Mouse (Mus musculus) kidney, adult 18-20 months (tissue): ENCODE data around the gene Ctf2.
A peak's percentile ranks its signal among the peaks of the same experiment; 100 is the strongest.

Experiments
- DNase-seq: peaks from one replicate; pipeline ENCODE4 v3.0.0; 2021

Ctf2 gene

DNA sequence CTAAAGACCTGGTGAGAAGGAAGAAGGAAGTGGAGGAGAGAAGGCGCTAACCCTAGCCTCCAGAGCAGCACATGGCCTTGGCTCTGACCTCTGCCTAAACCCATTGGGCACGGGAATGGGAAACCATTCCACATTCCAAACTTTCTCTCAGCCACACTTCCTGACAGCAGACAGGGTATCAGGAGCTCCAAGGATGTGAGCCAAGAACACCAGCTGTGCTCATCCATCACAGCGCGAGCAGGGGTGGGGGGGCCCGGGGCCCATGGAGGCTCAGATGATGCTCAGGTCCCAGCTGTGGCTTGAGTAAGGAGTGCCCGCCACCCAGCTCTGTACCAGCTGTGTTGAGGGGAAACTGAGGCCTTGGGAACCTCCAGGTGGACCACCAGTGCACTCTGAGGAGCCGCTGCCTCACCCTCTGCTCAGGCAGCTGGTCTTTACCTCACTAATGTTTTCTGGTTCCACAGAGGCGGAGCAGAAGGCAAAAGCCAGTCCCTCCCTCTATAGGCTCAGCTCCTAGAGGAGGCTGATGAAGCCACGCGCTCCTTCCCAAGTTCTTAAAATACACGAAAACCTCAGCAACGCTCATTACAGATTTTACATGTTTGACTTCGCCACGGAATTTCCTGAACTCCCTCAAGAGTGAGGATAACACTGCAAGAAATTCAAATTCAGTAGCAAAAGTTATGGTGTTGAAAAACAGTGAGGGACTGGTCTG is 46.5 kb downstream of the Ctf2 start:
- no peak for DNase-seq

DNA sequence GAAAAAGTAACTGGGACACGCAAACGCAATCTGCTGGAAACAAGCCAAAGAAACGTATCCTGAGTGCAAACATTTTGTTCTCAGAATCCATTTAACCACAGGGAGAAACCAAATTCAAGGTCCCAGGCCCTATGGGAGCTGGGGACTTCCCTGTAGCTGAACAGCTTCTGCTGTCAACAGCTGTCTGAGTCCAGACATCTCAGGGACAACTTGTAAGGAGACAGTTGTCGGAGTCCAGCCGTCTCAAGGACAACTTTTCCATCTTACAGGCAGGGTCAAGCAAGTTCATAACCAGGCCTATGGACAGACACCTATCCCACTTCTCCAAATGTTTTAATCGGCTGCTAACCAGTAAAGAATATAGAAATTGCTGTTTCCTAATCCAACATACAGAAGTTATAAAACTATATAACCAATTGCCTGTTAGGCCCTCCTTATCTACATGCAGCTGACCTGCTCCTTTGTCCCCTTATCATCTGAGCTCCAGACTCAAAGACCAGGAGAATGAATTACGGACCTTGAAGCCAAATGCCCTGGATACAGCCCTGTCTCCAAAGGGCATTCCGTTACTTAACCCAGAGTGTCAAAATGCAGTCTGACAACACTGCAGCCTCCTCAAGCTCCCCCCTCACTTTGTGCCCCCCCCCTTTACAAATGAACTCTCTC is 49.9 kb downstream of the Ctf2 start:
- no peak for DNase-seq

DNA sequence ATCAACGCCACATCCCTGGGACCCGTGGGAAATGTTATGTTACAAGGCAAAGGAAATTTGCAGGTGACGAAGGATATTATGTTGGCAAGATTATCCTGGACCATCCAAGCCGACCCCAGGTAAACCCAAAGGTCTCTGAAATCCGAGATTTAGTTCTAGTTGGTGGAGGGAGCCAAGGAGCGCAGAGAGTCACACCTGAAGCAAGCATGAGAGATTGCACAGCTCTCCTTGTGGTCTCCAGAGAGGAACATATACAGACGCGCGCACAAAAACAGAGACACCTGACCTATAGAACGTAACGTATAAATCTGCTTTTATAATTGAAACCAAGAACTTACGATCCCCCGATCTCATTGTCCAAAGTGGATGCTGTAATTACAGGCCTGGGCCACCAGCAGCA is 51.4 kb downstream of the Ctf2 start:
- no peak for DNase-seq

GRCm38 (mm10) chr7:127678811-127679210 is 53.2 kb downstream of the Ctf2 start:
- no peak for DNase-seq

DNA sequence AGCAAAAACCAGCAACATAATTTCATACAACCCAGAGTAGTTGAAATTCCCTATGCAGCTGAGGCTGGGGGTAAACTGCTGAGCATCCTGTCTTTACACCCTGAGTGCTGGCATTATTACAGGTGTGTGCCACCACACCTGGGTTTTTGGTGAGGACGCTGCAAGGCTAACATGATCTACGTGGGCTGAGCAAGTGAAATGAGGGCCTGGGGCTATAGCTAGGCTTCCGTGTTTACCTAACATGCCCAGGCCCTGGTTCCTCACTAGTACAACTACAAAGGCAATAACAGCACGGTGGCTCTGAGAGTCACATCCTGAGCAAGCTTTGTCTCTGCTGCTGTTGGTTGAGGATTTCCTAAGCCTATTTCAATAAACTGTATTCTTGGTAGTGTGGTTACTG is 54.4 kb downstream of the Ctf2 start:
- DNase-seq: no peak

DNA sequence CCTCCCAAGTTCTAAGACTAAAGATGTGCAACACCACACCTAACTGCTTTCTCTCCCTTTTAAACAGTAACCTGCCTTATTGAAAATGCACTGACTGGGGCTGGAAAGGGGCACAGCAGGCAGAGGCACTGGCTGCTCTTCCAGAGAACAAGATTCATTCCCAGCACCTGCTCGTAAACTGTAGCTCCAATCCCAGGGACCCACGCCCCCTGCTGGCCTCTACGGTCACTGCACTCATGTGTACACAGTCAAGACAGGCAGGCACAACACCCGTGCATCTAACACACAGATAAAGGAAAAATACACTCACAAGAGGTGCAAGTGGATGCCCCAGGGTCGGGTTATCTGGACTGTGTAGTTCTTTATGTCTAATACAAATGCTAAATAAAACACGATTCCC is 54.9 kb downstream of the Ctf2 start:
- DNase-seq: peak; percentile 69

DNA sequence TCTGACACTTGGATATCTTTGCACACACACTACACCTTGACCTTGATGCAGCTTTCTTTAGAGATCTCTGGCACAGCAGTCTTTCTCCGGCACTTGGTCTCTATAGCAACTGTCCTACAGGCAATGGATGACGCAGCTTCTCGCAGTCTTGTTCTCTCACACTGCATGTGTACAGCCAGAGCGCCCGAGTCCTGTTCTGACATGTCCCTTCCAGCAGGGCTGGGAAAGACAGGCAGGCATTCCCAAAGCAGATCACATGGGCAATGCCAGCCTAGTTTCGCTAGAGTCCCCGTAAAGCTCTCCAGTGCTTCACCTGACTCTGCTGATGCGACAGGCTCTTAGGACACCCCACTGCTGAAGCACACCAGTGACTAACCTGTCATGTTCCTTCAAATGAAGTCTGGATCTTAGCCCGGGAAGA is 56.6 kb downstream of the Ctf2 start:
- no peak for DNase-seq

- DNase-seq: peak; percentile 82
These were observed 57.0 kb downstream of the Ctf2 start for GRCm38 (mm10) chr7:127674977-127675376.

DNA sequence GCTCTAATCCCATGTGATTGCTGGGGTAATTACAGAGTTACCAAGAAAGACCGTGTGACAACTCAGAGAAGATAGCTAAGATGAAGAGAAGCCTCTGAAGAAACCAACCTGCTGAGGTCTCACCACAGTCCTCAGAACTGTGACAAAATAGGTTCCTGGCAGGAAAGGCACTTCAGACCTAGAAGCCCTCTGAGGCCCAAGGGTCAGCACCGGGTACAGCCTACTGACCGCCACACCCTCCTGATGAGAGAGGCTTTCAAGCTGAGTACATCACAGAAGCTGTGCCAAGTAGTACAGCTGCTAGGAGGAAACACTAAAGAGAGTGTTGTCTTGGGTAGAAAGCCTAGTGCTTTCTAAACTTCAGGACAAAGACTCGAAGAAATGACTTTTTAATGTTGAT is 59.2 kb downstream of the Ctf2 start:
- no peak for DNase-seq

DNA sequence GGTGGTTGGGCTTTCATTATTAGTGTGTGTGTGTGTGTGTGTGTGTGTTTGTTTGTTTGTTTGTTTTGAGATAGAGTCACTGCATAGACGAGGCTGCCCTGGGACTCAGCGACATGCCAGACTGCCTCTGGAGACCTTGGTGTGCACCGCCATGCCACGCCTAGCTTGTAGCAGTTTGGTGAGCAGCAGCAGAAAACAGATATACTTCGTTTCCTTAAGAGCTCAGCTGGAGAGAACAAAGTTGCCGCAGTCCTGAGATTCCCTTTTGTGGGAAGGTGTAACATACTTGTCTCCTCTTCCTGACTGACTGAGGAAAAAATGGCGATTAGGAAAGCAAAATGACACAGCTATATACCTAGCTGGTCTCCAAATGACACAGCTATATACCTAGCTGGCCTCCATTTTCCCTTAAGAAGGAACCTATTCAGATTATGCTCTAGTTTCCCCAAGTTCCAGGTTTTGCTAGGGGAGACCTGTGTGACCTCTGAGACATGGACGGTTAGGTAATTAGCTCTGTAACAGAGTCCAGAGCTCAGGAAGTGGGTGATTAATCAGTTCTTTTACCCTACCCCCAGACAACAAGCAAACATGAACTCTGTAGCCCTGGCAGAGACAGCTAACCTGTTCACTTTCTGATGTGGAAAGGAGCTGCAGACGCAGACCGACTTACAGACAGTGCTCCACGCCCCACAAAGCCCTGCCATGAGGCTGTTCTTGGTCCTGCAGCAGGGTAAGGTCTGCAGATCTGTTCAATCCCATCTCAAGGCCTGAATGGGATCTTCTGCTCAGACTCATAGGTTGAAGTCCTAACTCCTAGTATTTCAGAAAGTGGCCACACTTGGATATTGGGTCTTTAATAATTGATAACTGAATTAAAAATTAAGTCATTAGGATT is 59.8 kb downstream of the Ctf2 start:
- no peak for DNase-seq
